Mouse (Mus musculus) heart, adult 2 months (tissue): ENCODE results near the gene Atp8a1. TPM values are rescaled to one million over a fixed set of nuclear protein-coding genes. Genes with fewer than 3 reads are reported as not detected.
A peak's percentile ranks its signal among the peaks of the same experiment; 100 is the strongest.

Experiments used
- DNase-seq, 2 experiments: peaks; one replicate each; pipeline ENCODE4 v3.0.0; 2021
- H3K27ac ChIP-seq: fragments of 200-600 bp; 2 replicates; pipeline ENCODE4 v1.8.1; 2022
- H3K27me3 ChIP-seq: fragments of 200-500 bp; 2 replicates; pipeline ENCODE4 v1.6.1; 2012; ENCODE audit warnings: mild to moderate bottlenecking, low read length, inconsistent platforms, mixed read lengths; ENCODE audit not compliant: control insufficient read depth, insufficient read depth
- H3K36me3 ChIP-seq: fragments of 200-500 bp; 2 replicates; pipeline ENCODE4 v1.6.1; 2012; ENCODE audit warnings: low read length, inconsistent platforms; ENCODE audit not compliant: control insufficient read depth, insufficient read depth
- H3K4me1 ChIP-seq: fragments of 200-500 bp; 2 replicates; pipeline ENCODE4 v1.6.1; 2011; ENCODE audit warnings: low read length; ENCODE audit not compliant: control insufficient read depth, insufficient read depth
- H3K4me3 ChIP-seq: fragments of 200-600 bp; 2 replicates; pipeline ENCODE4 v1.8.1; 2022
- H3K79me2 ChIP-seq: fragments of 200-500 bp; replicated peaks from 2 replicates; pipeline ENCODE4 v1.6.1; 2012; ENCODE audit warnings: mild to moderate bottlenecking, inconsistent platforms, low read length, moderate library complexity, mixed read lengths; ENCODE audit not compliant: control insufficient read depth, insufficient read depth
- H3K9ac ChIP-seq: fragments of 200-500 bp; 2 replicates; pipeline ENCODE4 v1.6.1; 2012; ENCODE audit warnings: low read depth, mild to moderate bottlenecking, control low read depth, inconsistent platforms, low read length, mixed read lengths
- CTCF ChIP-seq: fragments of 200-600 bp; IDR thresholded peaks from 2 replicates; pipeline ENCODE4 v1.8.1; 2022; ENCODE audit warnings: antibody characterized with exemption, mild to moderate bottlenecking, moderate library complexity
- EP300 ChIP-seq: fragments of 200-500 bp; IDR thresholded peaks from 2 replicates; pipeline ENCODE4 v1.6.1; 2011; ENCODE audit warnings: low read depth, low read length, control low read depth; ENCODE audit not compliant: insufficient read depth
- POLR2A ChIP-seq: fragments of 200-500 bp; IDR thresholded peaks from 2 replicates; pipeline ENCODE4 v1.6.1; 2011; ENCODE audit warnings: mild to moderate bottlenecking, low read depth, low read length, control low read depth; ENCODE audit not compliant: insufficient read depth
- WGBS: fragments of 180-500 bp; shearing (Covaris S2); methylation state at CpG from one replicate; pipeline ENCODE4 v1.1.7; 2018; 5-methylcytosine and 5-hydroxymethylcytosine counted together
- intact Hi-C: fragments of 180-260 bp; cut with DNase I; formaldehyde crosslinking; loops from one replicate; pipeline ENCODE4 v1.15.1; 2025
- polyA plus RNA-seq: library from polyadenylated mRNA; depleted of rRNA; stranded (reverse); fragments of >200 nt; gene quantifications from 2 replicates; pipeline ENCODE4 v1.2.3, GENCODE M21; 2012
- total RNA-seq, 2 experiments: library from RNA; stranded (reverse); gene quantifications; 2 replicates each; pipeline ENCODE4 v1.2.3; 2021

The Atp8a1 gene
- total and polyA plus RNA-seq, 3 experiments, result 8.8 to 21.9 (median 21.8) TPM

GRCm38 (mm10) chr5:67831293-67832147 is 15.7 kb downstream of the Atp8a1 start:
- no peak for TF ChIP-seq CTCF
- TF ChIP-seq EP300, result no peak
- no peak for TF ChIP-seq POLR2A
- peaks cover 2% of the 10 kb centered on the region; the same call in 1 of the 2 replicates for H3K36me3 ChIP-seq
- no peak for DNase-seq
- H3K9ac ChIP-seq, result no peak overlapping the region
- no peak overlapping the region for H3K4me3 ChIP-seq
- intact Hi-C loops, result no loop called here
- H3K27me3 ChIP-seq, result no peaks in the 10 kb centered on the region
- H3K27ac ChIP-seq, result no peak overlapping the region
- peaks cover 3% of the 10 kb centered on the region for H3K79me2 ChIP-seq
- 69% methylated on average over 10 of the region's 10 CpGs for WGBS
- no peaks in the 10 kb centered on the region; the same call in 1 of the 2 replicates for H3K4me1 ChIP-seq

DNA sequence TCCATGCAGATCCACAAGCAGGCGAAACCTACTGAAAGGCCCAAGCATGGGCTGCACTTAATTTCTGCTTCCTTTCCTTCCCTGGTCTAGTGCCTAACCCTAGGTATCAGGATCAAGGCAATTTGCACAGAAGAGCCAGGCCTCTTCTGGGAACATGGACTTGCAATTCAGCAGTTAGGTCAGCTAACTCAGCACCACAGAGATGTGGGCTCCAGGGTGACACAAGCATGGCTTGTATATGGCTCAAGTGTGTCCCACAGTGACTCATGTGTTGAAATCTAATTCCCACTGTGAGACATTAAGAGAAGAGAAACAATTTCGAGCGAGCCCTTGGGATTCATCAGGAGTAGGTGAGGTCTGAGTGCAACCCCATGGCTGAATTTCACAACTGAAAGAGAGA is 18.9 kb downstream of the Atp8a1 start:
- no peak for TF ChIP-seq POLR2A
- intact Hi-C loops, result no loop called here
- no peak overlapping the region for H3K27ac ChIP-seq
- no peaks in the 10 kb centered on the region; the same call in 1 of the 2 replicates for H3K4me1 ChIP-seq
- no peak for DNase-seq
- H3K79me2 ChIP-seq, result no peaks in the 10 kb centered on the region; the same call in 1 of the 2 replicates
- peaks cover 2% of the 10 kb centered on the region for H3K36me3 ChIP-seq
- no peak overlapping the region for H3K4me3 ChIP-seq
- 79% methylated on average over 3 of the region's 3 CpGs for WGBS
- H3K9ac ChIP-seq, result no peak overlapping the region
- no peaks in the 10 kb centered on the region for H3K27me3 ChIP-seq

DNA sequence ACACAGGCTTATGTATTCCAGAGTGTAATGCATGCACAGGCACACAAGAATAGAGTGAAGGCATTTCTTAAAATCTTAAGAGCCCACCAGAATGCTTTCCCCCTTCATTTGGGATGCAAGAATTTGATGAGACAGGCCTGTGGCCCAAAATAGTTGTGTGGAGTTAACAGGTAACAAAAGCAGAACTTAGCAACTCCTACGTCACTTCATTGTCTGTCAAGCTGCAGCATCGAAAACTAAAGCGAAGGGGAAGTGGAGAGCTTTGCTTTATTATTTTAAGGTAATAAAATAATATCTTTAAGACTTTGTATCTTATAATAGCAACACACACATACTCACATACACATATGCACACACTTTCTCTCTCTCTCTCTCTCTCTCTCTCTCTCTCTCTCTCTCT is 20.3 kb downstream of the Atp8a1 start:
- intact Hi-C loops, result no loop called here
- Histone ChIP-seq H3K36me3 (peaks cover 5% of the 10 kb centered on the region), H3K79me2 (peaks cover 2% of the 10 kb centered on the region), H3K4me3 (no peak overlapping the region), H3K27me3 (no peaks in the 10 kb centered on the region), H3K4me1 (peaks cover 4% of the 10 kb centered on the region), H3K27ac (no peak overlapping the region), H3K9ac (no peak overlapping the region)
- no peak for DNase-seq
- TF ChIP-seq POLR2A (no peak), CTCF (no peak), EP300 (no peak)
- 94% methylated on average over 3 of the region's 3 CpGs for WGBS

GRCm38 (mm10) chr5:67826278-67826677 is 21.0 kb downstream of the Atp8a1 start:
- H3K27ac ChIP-seq, result no peak overlapping the region
- H3K79me2 ChIP-seq, result peaks cover 2% of the 10 kb centered on the region
- peaks cover 5% of the 10 kb centered on the region for H3K36me3 ChIP-seq
- no peaks in the 10 kb centered on the region for H3K27me3 ChIP-seq
- intact Hi-C loops, result no loop called here
- no peak overlapping the region for H3K4me3 ChIP-seq
- TF ChIP-seq CTCF, result no peak
- no peak for TF ChIP-seq POLR2A
- TF ChIP-seq EP300, result no peak
- DNase-seq, result peak in 1 of 2 experiments; percentile 9
- peaks cover 7% of the 10 kb centered on the region for H3K4me1 ChIP-seq
- H3K9ac ChIP-seq, result no peak overlapping the region
- 83% methylated on average over 9 of the region's 9 CpGs for WGBS

GRCm38 (mm10) chr5:67824600-67824999 is 22.6 kb downstream of the Atp8a1 start:
- Histone ChIP-seq H3K36me3 (peaks cover 3% of the 10 kb centered on the region), H3K9ac (no peak overlapping the region), H3K27me3 (no peaks in the 10 kb centered on the region), H3K4me3 (no peak overlapping the region), H3K79me2 (peaks cover 4% of the 10 kb centered on the region), H3K27ac (no peak overlapping the region), H3K4me1 (peaks cover 12% of the 10 kb centered on the region)
- no peak for DNase-seq
- WGBS, result 37% methylated on average over 2 of the region's 2 CpGs
- intact Hi-C loops, result no loop called here
- TF ChIP-seq CTCF (no peak), POLR2A (no peak), EP300 (no peak)

- peaks cover 4% of the 10 kb centered on the region for H3K79me2 ChIP-seq
- DNase-seq, result no peak
- peaks cover 12% of the 10 kb centered on the region for H3K4me1 ChIP-seq
- no peak overlapping the region for H3K4me3 ChIP-seq
- TF ChIP-seq EP300, result no peak
- TF ChIP-seq CTCF, result no peak
- no peak for TF ChIP-seq POLR2A
- H3K27ac ChIP-seq, result no peak overlapping the region
- 92% methylated on average over 5 of the region's 5 CpGs for WGBS
- H3K27me3 ChIP-seq, result no peaks in the 10 kb centered on the region
- intact Hi-C loops, result no loop called here
- H3K36me3 ChIP-seq, result peaks cover 3% of the 10 kb centered on the region
- no peak overlapping the region for H3K9ac ChIP-seq
Measured at GRCm38 (mm10) chr5:67823771-67824170, 23.5 kb downstream of the Atp8a1 start.
